Mouse (Mus musculus) right cerebral cortex, adult 18-20 months (tissue): ENCODE data around the gene Tyro3.

Experiments used
- DNase-seq: peaks from one replicate; pipeline ENCODE4 v3.0.0; 2022; ENCODE audit warnings: mixed read lengths

Gene Tyro3

DNA sequence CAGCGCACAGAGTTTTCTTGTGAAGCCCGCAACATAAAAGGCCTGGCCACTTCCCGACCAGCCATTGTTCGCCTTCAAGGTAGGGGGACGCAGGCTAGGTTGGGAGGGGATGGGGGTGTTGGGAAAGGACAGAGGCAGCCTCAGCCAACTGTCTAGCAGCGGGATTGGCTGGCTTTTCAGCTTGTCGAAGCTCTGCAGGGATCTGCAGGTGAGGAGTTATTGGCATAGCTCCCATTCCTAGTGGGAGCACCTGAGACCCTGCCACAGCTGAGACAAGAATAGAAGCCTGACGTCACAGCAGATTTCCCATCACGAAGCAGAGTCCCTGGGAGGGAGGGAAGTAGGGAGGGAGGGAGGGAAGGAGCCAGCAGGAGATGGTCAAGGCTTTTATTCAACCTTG lies 7.2 kb downstream of the Tyro3 start:
- no peak for DNase-seq

DNA sequence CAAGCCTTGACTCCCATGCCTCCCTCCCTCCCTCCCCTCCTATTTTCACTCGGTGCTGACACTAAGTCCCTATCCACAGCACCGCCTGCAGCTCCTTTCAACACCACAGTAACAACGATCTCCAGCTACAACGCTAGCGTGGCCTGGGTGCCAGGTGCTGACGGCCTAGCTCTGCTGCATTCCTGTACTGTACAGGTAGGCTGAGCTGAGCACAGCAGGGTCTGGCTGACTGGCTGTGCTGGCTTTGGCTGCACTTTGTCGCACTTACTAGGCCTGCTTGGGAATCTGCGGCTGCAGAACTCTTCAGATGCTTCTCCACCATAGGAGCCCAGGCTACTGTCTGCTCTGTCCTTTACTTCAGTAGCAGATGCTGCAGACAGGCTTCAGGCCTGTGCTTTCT lies 8.0 kb downstream of the Tyro3 start:
- no peak for DNase-seq

DNA sequence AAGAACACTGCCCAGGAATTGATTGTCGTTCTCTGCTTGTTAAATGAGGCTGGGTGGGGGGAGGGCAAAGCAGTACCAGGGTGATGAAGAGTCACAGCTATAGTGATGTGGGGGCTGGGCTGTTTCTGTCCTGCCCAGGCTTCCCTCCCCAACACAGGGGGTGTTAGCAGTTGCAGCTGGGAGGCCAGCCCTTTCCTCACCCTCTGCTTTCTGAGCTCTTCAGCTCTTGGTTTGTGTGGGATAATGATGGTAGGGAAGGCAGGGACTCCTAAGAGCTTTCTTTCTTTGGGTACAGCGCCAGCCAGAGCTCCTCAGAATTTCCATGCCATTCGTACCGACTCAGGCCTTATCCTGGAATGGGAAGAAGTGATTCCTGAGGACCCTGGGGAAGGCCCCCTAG lies 10.9 kb downstream of the Tyro3 start:
- DNase-seq, result no peak

GRCm38 (mm10) chr2:119808881-119809280 lies 11.3 kb downstream of the Tyro3 start:
- DNase-seq, result no peak

DNA sequence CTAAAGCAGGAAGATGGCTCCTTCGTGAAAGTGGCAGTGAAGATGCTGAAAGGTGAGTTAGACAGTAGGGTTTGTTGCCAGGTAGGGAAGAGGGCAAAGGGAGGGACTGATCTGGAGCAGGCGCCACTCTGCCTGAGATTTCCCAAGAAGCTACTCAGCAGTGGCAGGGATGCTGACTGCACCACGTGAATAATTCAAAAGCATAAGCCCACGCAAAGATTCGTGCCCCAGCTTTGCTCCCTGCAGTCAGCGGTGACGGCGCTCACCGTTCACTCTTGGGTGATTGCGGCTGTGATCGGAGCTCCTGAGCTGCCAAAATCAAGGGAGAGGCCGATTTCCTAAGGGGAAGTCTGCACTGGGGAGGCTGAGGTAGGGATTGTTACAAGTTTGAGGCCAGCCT lies 13.4 kb downstream of the Tyro3 start:
- DNase-seq, result peak; percentile 78

- DNase-seq, result peak; percentile 77
Measured at GRCm38 (mm10) chr2:119811490-119812146, 14.1 kb downstream of the Tyro3 start.

DNA sequence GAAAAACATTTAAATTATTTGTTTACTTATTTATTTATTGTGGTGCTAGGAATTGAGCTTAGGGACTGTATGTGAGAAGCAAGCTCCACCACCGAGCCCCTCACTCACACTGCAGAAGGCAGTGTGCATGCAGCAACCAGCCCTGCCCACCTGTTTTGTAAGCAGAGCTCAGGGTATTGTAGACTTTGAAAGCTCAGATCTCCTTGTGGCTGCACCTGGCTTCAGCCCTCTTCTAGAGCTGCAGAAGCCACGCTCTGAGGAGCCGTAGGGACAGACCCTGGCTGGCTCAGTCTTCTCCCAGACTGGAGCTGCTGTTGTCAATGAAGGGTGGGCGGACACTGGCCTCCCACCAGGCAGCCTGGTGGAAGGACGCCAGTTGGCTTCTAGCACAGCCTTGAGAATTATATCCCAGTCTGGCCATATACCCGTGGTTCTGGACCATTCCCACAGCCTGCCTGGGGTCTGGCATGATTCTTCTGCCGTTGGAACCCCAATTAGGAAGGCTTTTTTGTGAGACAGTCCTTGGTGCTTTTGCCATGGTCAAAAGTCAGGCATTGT lies 16.9 kb downstream of the Tyro3 start:
- DNase-seq, result peak; percentile 82

- DNase-seq, result no peak
Measured at GRCm38 (mm10) chr2:119816611-119817010, 19.1 kb downstream of the Tyro3 start.

DNA sequence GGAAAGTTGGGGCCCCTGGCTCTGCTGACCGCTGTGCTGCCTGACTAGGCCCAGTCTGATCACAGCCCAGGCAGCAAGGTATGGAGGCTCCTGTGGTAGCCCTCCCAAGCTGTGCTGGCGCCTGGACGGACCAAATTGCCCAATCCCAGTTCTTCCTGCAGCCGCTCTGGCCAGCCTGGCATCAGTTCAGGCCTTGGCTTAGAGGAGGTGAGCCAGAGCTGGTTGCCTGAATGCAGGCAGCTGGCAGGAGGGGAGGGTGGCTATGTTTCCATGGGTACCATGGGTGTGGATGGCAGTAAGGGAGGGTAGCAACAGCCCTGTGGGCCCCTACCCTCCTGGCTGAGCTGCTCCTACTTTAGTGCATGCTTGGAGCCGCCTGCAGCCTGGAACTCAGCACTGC lies 19.5 kb downstream of the Tyro3 start:
- DNase-seq, result no peak

DNA sequence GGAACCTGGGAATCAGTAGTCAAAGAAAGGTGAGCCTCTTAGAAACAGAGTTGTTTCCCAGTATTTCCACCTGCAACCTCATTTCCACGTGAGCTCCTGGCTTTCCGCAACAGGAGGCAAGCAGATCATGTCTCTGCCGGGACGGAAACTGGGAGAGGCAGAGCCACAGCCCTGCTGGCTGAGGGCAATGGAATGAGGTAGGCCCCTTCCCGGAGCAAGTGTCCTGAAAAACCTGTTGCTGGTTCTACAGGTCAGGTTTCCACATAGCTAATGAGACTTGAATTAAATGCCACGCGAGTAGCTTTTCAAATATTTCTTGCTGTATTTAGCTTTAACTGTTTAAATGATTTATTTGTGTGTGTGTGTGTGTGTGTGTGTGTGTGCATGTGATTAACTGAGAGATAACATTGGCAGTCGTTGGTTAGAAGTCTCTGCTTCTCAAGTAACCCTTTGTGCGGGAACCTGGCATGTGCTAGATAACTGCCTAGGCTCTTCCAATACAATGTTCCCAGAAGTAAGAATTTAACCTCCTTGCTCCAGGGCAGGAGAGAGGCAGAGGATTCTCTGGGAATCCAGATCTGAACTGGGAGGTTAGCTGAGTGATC lies 21.2 kb downstream of the Tyro3 start:
- DNase-seq, result no peak

- DNase-seq, result peak; percentile 70
Measured at GRCm38 (mm10) chr2:119821136-119821535, 23.6 kb downstream of the Tyro3 start.

DNA sequence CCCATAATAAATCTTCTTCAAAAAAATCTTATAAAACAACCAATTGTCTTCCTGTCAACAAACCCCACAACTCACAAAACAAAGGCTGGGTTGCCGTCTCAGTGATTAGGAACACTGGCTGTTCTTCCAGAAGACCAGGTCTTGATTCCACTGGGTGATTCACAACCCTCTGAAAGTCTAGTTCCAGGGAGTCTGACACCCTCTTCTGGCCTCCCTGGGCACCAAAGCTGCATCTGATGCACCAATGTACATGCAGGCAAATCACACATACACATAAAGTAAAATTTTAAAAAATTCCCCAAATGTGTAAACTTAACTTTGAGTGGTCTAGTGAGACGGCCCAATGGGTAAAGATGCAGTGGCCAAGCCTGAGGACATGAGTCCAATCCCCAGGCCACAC lies 33.0 kb downstream of the Tyro3 start:
- no peak for DNase-seq

- no peak for DNase-seq
Measured at GRCm38 (mm10) chr2:119834231-119834630, 36.7 kb downstream of the Tyro3 start.

- no peak for DNase-seq
Measured at GRCm38 (mm10) chr2:119837616-119838015, 40.1 kb downstream of the Tyro3 start.

DNA sequence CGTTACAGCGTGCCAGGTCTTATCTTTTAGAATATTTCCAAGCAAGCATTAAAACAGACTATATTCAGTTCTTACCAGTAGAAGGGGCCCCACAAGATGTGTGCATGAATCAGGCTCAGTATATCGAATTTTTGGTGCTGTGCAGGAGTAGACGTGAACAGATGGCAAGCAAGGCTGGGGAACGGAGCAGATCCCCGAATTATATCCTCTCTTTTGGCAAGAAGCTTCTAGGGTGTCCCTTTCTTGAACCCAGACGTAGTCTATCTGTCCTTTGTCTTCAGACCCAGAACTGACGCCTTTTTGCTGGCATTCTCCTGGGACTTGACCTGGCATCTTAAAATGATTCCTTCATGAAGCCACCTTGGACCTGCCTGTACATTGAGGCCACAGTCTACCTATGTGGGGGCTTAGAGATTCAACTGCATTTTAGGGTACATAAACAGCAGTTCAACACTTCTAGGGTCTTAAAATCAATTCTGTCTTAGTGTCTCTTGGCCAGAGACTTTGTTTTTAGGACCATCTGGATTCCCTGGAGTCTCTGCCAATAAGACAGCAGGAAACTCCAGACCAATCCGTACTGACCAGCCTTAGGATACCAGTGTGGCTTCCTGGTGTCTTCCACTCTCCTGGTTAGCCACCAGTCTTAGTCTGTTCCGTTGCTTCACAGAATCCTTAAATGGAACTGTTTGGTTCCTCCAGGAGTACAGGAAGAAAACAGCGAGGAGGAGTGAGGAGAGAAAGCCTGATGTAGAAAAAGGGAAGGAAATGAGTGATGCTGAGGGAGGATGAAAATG lies 41.0 kb downstream of the Tyro3 start:
- no peak for DNase-seq

- DNase-seq, result no peak
Measured at GRCm38 (mm10) chr2:119840008-119840407, 42.5 kb downstream of the Tyro3 start.

DNA sequence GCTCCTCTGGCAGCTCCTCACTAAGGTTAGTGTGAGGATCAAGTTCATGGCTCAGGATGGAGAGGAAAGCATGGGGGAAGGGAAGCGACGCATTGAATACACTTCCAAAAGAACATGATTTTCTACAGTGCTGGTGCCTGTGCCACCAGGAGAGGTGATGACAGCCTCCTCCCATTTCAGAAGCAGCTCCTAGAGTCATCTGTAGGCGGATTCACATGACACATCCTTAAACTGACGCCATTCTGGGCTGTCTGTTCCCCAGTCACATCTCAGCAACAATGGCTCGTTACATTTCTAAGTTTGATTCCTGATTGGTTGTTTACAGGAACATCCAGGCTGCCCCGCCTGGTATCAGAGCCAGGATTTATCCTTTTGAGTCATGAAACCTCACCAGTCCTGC lies 44.5 kb downstream of the Tyro3 start:
- DNase-seq, result peak; percentile 77

- DNase-seq, result no peak
Measured at GRCm38 (mm10) chr2:119843526-119843925, 46.0 kb downstream of the Tyro3 start.

- DNase-seq, result no peak
Measured at GRCm38 (mm10) chr2:119845882-119846546, 48.5 kb downstream of the Tyro3 start.

DNA sequence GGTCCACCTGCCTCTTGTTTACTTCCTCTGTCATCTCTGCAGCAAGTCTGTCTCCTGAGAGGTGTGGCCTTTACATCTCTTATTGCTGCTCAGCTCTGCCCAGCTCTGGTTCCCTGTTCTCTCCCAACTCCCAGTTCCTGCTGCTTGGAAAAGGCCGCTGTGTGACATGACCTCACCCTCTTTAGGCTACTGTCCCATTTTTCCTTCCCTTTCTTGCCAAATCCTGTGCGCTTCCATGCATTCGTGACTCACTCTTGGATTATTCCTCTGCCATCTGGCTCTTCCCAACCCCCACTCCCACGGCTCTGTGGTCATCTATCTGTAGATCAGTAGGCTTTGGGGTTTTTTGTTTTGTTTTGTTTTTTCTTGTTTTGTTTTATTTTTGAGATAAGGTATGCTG lies 49.4 kb downstream of the Tyro3 start:
- peak; percentile 49 for DNase-seq

DNA sequence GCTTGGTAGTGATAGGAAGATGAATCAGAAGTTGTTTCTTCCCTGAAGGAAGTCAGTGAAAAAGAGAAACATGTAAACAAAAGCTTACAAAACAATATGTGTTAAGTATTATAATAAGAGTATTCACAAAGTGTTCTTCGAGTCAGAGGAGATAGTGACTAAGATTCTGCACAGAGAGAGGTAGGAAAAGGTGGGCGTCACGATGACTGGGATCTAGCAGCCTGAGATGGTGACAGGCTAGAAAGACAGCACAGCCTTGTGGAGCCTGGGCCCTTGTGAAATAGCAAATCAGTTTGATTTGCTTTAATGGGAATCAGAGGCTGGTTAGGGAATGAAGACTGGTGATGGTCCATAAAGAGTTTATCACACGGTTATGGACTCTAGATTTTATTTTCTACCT lies 56.3 kb downstream of the Tyro3 start:
- DNase-seq, result peak; percentile 43

DNA sequence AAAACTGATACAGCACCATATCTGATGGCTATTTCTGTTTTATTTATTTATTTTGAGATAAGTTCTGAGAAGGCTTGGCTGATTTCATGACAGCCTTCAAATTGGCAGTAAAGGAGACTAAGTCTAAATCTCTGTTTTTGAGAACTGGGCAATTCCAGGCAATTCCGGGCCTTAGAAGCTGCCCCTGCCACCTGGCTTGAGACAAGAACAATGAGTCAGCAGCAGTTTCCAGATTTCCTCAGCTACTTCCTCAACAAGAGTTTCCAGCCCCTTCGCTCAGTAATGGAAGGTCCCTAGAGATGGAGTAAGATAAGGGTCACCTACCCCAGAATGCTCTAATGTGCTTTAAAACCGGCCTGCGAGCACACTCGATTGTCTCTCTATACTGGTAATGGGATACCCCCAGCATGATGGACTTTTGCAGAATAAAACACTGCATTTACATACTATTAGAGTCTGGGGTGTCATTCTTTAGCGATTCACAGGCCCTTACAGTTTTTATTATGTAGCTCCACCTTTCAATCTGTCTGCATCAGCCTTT lies 57.8 kb downstream of the Tyro3 start:
- no peak for DNase-seq

- no peak for DNase-seq
Measured at GRCm38 (mm10) chr2:119857341-119857740, 59.8 kb downstream of the Tyro3 start.
